Mouse (Mus musculus) testis, adult 2 months (tissue): ENCODE data around the gene Exoc4.

Source experiments
- CTCF ChIP-seq: fragments of 200-500 bp; IDR thresholded peaks from 2 replicates; pipeline ENCODE4 v1.5.1; 2012; ENCODE audit warnings: low read depth, mild to moderate bottlenecking, inconsistent platforms, low read length, moderate library complexity; ENCODE audit not compliant: control insufficient read depth, insufficient read depth, insufficient replicate concordance
- POLR2A ChIP-seq: fragments of 200-500 bp; IDR thresholded peaks from 2 replicates; pipeline ENCODE4 v1.6.1; 2012; ENCODE audit warnings: low read depth, mild to moderate bottlenecking, inconsistent platforms, low read length, moderate library complexity; ENCODE audit not compliant: control insufficient read depth

DNA sequence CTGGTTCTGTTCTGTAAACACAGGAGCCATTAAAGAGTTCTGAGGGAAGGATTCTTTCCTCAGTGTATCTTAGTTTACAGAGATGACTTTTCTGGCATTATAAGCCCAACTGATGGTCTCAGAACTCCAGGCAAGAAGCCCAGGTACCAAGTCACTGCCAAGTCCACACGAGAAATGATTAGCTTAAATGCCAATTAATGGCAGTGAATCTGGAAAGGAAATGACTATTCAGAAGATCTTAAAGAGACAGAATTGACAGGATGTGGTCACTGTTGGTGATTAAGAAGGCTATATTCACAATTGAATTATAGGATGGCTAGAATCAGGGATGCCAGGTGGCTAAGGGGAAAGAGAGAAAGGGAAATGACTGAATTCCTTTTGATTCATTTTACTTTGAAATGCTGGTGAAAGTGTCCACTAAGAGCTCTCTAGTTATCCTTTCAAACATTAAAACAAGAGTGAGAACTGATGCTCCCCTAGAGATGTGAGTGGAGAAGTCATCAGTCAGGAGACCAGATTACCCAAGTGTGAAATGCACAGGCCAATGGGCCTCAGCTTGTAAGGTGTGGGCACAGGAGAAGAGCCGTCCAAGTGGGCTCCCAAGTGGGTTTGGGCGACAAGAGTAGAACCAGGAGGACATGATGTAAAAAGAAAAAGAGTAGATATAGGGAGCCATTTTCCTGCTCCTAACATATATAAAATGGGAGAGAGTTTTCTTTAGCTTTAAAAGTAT, 587.3 kb downstream of the Exoc4 start:
- TF ChIP-seq CTCF = no peak
- TF ChIP-seq POLR2A = no peak
